Mouse (Mus musculus) intestine, embryonic 14.5 days (tissue): Measurements from ENCODE around the gene Klhdc1. TPM values are rescaled to one million over a fixed set of nuclear protein-coding genes. Genes with fewer than 3 reads are reported as not detected.

ENCODE experiments used
- ATAC-seq: fragments of 200-750 bp; cut with Nextera tagmentation; replicated peaks from 2 replicates; pipeline ENCODE4 v1.8.0; 2017; ENCODE audit warnings: low read depth, moderate number of reproducible peaks, moderate TSS enrichment, moderate library complexity; ENCODE audit not compliant: low FRiP score, low TSS enrichment
- DNase-seq: peaks from one replicate; pipeline ENCODE4 v3.0.0-alpha.2; 2018; ENCODE audit warnings: low spot score
- H3K27ac ChIP-seq: fragments of 300-500 bp; sonication (generic); 2 replicates; pipeline ENCODE4 v1.5.1; 2014; ENCODE audit warnings: low read depth, mild to moderate bottlenecking, control low read depth
- H3K27me3 ChIP-seq: fragments of 300-500 bp; sonication (generic); replicated peaks from 2 replicates; pipeline ENCODE4 v1.6.1; 2014; ENCODE audit warnings: low read length, control low read depth; ENCODE audit not compliant: control insufficient read depth, insufficient read depth
- H3K36me3 ChIP-seq: fragments of 300-500 bp; sonication (generic); 2 replicates; pipeline ENCODE4 v1.6.1; 2014; ENCODE audit warnings: low read length, control low read depth; ENCODE audit not compliant: control insufficient read depth, insufficient read depth
- H3K4me1 ChIP-seq: fragments of 300-500 bp; sonication (generic); replicated peaks from 2 replicates; pipeline ENCODE4 v1.6.1; 2014; ENCODE audit warnings: low read length, control low read depth, mixed read lengths; ENCODE audit not compliant: control insufficient read depth, insufficient read depth
- H3K4me2 ChIP-seq: fragments of 300-500 bp; sonication (generic); 2 replicates; pipeline ENCODE4 v1.6.1; 2014; ENCODE audit warnings: low read length
- H3K4me3 ChIP-seq: fragments of 300-500 bp; sonication (generic); 2 replicates; pipeline ENCODE4 v1.5.1; 2014; ENCODE audit warnings: low read depth, low read length, control low read depth, mixed read lengths
- H3K9ac ChIP-seq: fragments of 300-500 bp; sonication (generic); 2 replicates; pipeline ENCODE4 v1.6.1; 2014; ENCODE audit warnings: mild to moderate bottlenecking, low read length
- H3K9me3 ChIP-seq: fragments of 300-500 bp; sonication (generic); 2 replicates; pipeline ENCODE4 v1.6.1; 2016; ENCODE audit warnings: low read length, control low read depth; ENCODE audit not compliant: control insufficient read depth
- WGBS: fragments of 180-500 bp; shearing (Covaris S2); extraction: QIAGEN DNeasy Blood & Tissue Kit; methylation state at CpG from one replicate; pipeline ENCODE4 v1.1.7; 2014; 5-methylcytosine and 5-hydroxymethylcytosine counted together
- polyA plus RNA-seq: library from polyadenylated mRNA; unstranded; fragments of >200 nt; fragmentation: Nextera tagmentation; extraction: Ambion mirVana; gene quantifications from 2 replicates; pipeline ENCODE4 v1.2.1, GENCODE M21; 2014

Gene Klhdc1
- polyA plus RNA-seq, 1 experiment from 2014 or later, result 7.3 TPM

- no peak for ATAC-seq
- H3K9ac ChIP-seq, result no peak overlapping the region
- WGBS, result 92% methylated on average over 7 of the region's 7 CpGs
- DNase-seq, result no peak
- no peak overlapping the region for H3K4me3 ChIP-seq
- H3K9me3 ChIP-seq, result no peaks in the 10 kb centered on the region
- H3K36me3 ChIP-seq, result peaks cover 79% of the 10 kb centered on the region
- no peak overlapping the region for H3K27ac ChIP-seq
- no peaks in the 10 kb centered on the region for H3K4me1 ChIP-seq
- no peaks in the 10 kb centered on the region for H3K27me3 ChIP-seq
- no peak overlapping the region for H3K4me2 ChIP-seq
Observed at GRCm38 (mm10) chr12:69216587-69216986, 24.4 kb upstream of the Klhdc1 start.

- 90% methylated on average over 19 of the region's 19 CpGs for WGBS
- ATAC-seq (no peak), DNase-seq (no peak)
- no peak overlapping the region for H3K4me2 ChIP-seq
- H3K27me3 ChIP-seq, result no peaks in the 10 kb centered on the region
- peaks cover 58% of the 10 kb centered on the region for H3K36me3 ChIP-seq
- H3K27ac ChIP-seq, result no peak overlapping the region
- H3K4me1 ChIP-seq, result no peaks in the 10 kb centered on the region
- H3K4me3 ChIP-seq, result no peak overlapping the region
- H3K9ac ChIP-seq, result no peak overlapping the region
- H3K9me3 ChIP-seq, result no peaks in the 10 kb centered on the region
Observed at GRCm38 (mm10) chr12:69220613-69221277, 20.2 kb upstream of the Klhdc1 start.

GRCm38 (mm10) chr12:69227776-69228466 is 13.1 kb upstream of the Klhdc1 start, which contains the start of gene Pole2:
TSS of gene Pole2 (minus strand) at chr12:69228195.
- H3K9me3 ChIP-seq, result no peaks in the 10 kb centered on the region
- H3K27ac ChIP-seq, result peak within 1 kb of the TSS; percentile 89
- H3K9ac ChIP-seq, result peak within 1 kb of the TSS; percentile 58
- under 1% methylated on average over 37 of the region's 37 CpGs for WGBS
- peak within 1 kb of the TSS; percentile 67 for H3K4me2 ChIP-seq
- peak within 1 kb of the TSS; percentile 63 for H3K4me3 ChIP-seq
- no peaks in the 10 kb centered on the region for H3K4me1 ChIP-seq
- H3K36me3 ChIP-seq, result peaks cover 15% of the 10 kb centered on the region
- peak; percentile 96 for ATAC-seq
- H3K27me3 ChIP-seq, result no peaks in the 10 kb centered on the region
- peak; percentile 98 for DNase-seq

GRCm38 (mm10) chr12:69229251-69229650 is 11.7 kb upstream of the Klhdc1 start:
- Histone ChIP-seq H3K27me3 (no peaks in the 10 kb centered on the region), H3K4me3 (no peak overlapping the region), H3K4me2 (no peak overlapping the region), H3K36me3 (peaks cover 5% of the 10 kb centered on the region), H3K9me3 (no peaks in the 10 kb centered on the region), H3K27ac (no peak overlapping the region), H3K9ac (no peak overlapping the region), H3K4me1 (no peaks in the 10 kb centered on the region)
- WGBS, result 64% methylated on average over 2 of the region's 2 CpGs
- ATAC-seq, result no peak
- DNase-seq, result no peak

- WGBS, result 74% methylated on average over 6 of the region's 6 CpGs
- peaks cover under 1% of the 10 kb centered on the region for H3K4me1 ChIP-seq
- H3K9ac ChIP-seq, result no peak overlapping the region
- H3K27ac ChIP-seq, result no peak overlapping the region
- H3K27me3 ChIP-seq, result no peaks in the 10 kb centered on the region
- ATAC-seq, result no peak
- H3K36me3 ChIP-seq, result no peaks in the 10 kb centered on the region
- H3K4me3 ChIP-seq, result no peak overlapping the region
- DNase-seq, result no peak
- H3K4me2 ChIP-seq, result no peak overlapping the region
- no peaks in the 10 kb centered on the region for H3K9me3 ChIP-seq
Observed at GRCm38 (mm10) chr12:69235782-69236181, 5.2 kb upstream of the Klhdc1 start.

GRCm38 (mm10) chr12:69238284-69238683 is 2.7 kb upstream of the Klhdc1 start:
- ATAC-seq (no peak), DNase-seq (no peak)
- Histone ChIP-seq H3K27ac (no peak overlapping the region), H3K27me3 (no peaks in the 10 kb centered on the region), H3K4me1 (peaks cover 5% of the 10 kb centered on the region), H3K36me3 (no peaks in the 10 kb centered on the region), H3K9ac (no peak overlapping the region), H3K4me3 (no peak overlapping the region), H3K4me2 (no peak overlapping the region), H3K9me3 (no peaks in the 10 kb centered on the region)
- 33% methylated on average over 3 of the region's 3 CpGs for WGBS

GRCm38 (mm10) chr12:69241405-69241770 is 412 bp downstream of the Klhdc1 start:
- Histone ChIP-seq H3K4me2 (peak overlapping the region; percentile 56), H3K27ac (peak overlapping the region; percentile 72), H3K4me1 (peaks cover 5% of the 10 kb centered on the region), H3K4me3 (peak overlapping the region; percentile 61), H3K9ac (peak overlapping the region; percentile 62), H3K36me3 (no peaks in the 10 kb centered on the region), H3K9me3 (no peaks in the 10 kb centered on the region), H3K27me3 (no peaks in the 10 kb centered on the region)
- ATAC-seq (no peak), DNase-seq (peak; percentile 53)
- 0% methylated on average over 3 of the region's 3 CpGs for WGBS

- Histone ChIP-seq H3K4me3 (peak overlapping the region; percentile 61), H3K9me3 (no peaks in the 10 kb centered on the region), H3K36me3 (no peaks in the 10 kb centered on the region), H3K27ac (peak overlapping the region; percentile 72), H3K4me1 (peaks cover 5% of the 10 kb centered on the region), H3K9ac (peak overlapping the region; percentile 62), H3K4me2 (peak overlapping the region; percentile 56), H3K27me3 (no peaks in the 10 kb centered on the region)
- DNase-seq (peak; percentile 84), ATAC-seq (peak; percentile 93)
- WGBS, result under 1% methylated on average over 64 of the region's 64 CpGs
Observed at GRCm38 (mm10) chr12:69241771-69242431, 925 bp downstream of the Klhdc1 start.
